Mouse (Mus musculus) heart, embryonic 13.5 days (tissue): Measurements from ENCODE around the gene Rfx1. TPM values are rescaled to one million over a fixed set of nuclear protein-coding genes. Genes with fewer than 3 reads are reported as not detected.

Experiments used
- microRNA counts: library from miRNA; unstranded; fragments of <30 nt; microRNA quantifications from one replicate; lab custom pipeline; 2016
- microRNA-seq: library from miRNA; unstranded; fragments of <30 nt; microRNA quantifications from one replicate; pipeline ENCODE4, GENCODE M21; 2016
- polyA plus RNA-seq: library from polyadenylated mRNA; unstranded; fragments of >200 nt; fragmentation: Nextera tagmentation; extraction: Ambion mirVana; gene quantifications from 2 replicates; pipeline ENCODE4 v1.2.1, GENCODE M21; 2015

The Rfx1 gene
- polyA plus RNA-seq, 1 experiment from 2014 or later, result 5.8 TPM

MicroRNA genes within 50 kb of the gene (microRNA counts, 519-probe panel; counts per million panel counts)
- microRNA mmu-miR-709 (lab: Ali Mortazavi, UCI), result 1,756 counts per million, percentile 63 among the panel's probes with 10 or more counts

Small RNA genes lying within 50 kb of the gene (microRNA-seq; reads per million reads assigned to microRNA genes)
- not detected for gene Mir709

Other genes with a start within 250 kb of the Rfx1 start
- 8.5 and 8.7 TPM in 2 replicates for gene Adgrl1, start 166.7 kb upstream of the Rfx1 start, polyA plus RNA-seq
- 0.41 and 0.55 TPM in 2 replicates for gene Gm10644, start 111.6 kb upstream of the Rfx1 start, polyA plus RNA-seq
- gene Asf1b, start 111.3 kb upstream of the Rfx1 start, polyA plus RNA-seq, result 57.0 and 62.7 TPM in 2 replicates
- 197 and 206 TPM in 2 replicates for gene Prkaca, start 93.8 kb upstream of the Rfx1 start, polyA plus RNA-seq
- gene Samd1, start 69.2 kb upstream of the Rfx1 start, polyA plus RNA-seq, result 4.8 and 5.7 TPM in 2 replicates
- 0.50 and 0.53 TPM in 2 replicates for gene 1700067K01Rik, start 65.3 kb upstream of the Rfx1 start, polyA plus RNA-seq
- gene 2210011C24Rik, start 54.7 kb upstream of the Rfx1 start, polyA plus RNA-seq, result not detected in 2 replicates
- 1.2 and 1.6 TPM in 2 replicates for gene Palm3, start 45.4 kb upstream of the Rfx1 start, polyA plus RNA-seq
- 4.6 and 5.4 TPM in 2 replicates for gene Il27ra, start 24.2 kb upstream of the Rfx1 start, polyA plus RNA-seq
- 0.25 TPM in 1 of 2 replicates, not detected in the other for gene Rln3, start 21.8 kb upstream of the Rfx1 start, polyA plus RNA-seq
- 0.86 and 0.93 TPM in 2 replicates for gene Gm10643, start 1.7 kb upstream of the Rfx1 start, polyA plus RNA-seq
- gene Dcaf15, start 37.9 kb downstream of the Rfx1 start, polyA plus RNA-seq, result 7.6 TPM in 2 replicates
- 0.06 and 0.12 TPM in 2 replicates for gene Podnl1, start 59.2 kb downstream of the Rfx1 start, polyA plus RNA-seq
- gene Cc2d1a, start 81.1 kb downstream of the Rfx1 start, polyA plus RNA-seq, result 14.5 and 15.3 TPM in 2 replicates
- gene 4930432K21Rik, start 81.2 kb downstream of the Rfx1 start, polyA plus RNA-seq, result 0.82 and 0.88 TPM in 2 replicates
- gene Nanos3, start 118.4 kb downstream of the Rfx1 start, polyA plus RNA-seq, result 1.9 and 2.8 TPM in 2 replicates
- 9.1 and 9.3 TPM in 2 replicates for gene Zswim4, start 170.2 kb downstream of the Rfx1 start, polyA plus RNA-seq
- gene D8Ertd738e, start 182.9 kb downstream of the Rfx1 start, polyA plus RNA-seq, result 276 and 328 TPM in 2 replicates
- gene Mri1, start 190.5 kb downstream of the Rfx1 start, polyA plus RNA-seq, result 45.4 and 50.3 TPM in 2 replicates
- 11.3 and 16.9 TPM in 2 replicates for gene Ccdc130, start 203.5 kb downstream of the Rfx1 start, polyA plus RNA-seq